In the genomic region with DNA sequence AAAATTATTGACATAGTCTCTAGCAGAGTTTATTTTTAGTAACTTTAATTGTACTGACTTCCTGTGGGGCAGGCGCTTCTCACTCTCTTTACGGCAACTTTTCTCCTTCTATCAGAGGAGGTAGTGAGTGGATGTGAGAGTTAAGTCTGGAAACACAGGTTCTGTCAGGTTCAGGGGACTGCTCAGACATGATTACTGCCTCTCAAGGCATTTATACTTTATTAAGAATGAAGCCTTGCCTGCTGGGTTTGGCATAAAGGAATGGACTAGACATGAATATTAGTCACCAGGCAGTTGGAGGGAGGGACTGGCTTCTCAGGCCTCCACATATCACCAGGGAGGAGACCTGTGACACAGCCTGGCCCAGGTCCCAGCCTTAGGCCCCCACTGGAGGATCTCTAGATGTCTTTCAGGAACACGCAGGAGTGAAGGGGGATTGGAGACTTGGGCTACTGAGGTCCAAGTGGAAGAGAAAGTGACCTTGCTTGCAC, we compare ENCODE assay signal across 9 mouse cellular contexts. TPM values are rescaled to one million over a fixed set of nuclear protein-coding genes. Genes with fewer than 3 reads are reported as not detected.
DNase-seq lines count a peak whose midpoint lies in the region; ATAC-seq and TF ChIP-seq lines count a peak whose summit lies in the region.
"Had no signal": no experiment of that assay in that cellular context is flagged by ENCODE, and none has a peak within 500 bp of the region (broad histone marks: within the 10 kb centered on the region; RNA-seq: fewer than 3 reads in every experiment).

No protein-coding gene starts in this region.

- peaks cover 21% of the 10 kb centered on the region for H3K4me1 ChIP-seq in forebrain, embryonic 15.5 days
- H3K4me1 ChIP-seq in forebrain, embryonic 11.5 days (replicated peaks; ENCODE audit: control insufficient read depth, insufficient read depth, low read length), result peaks cover 3% of the 10 kb centered on the region; the same call in 1 of the 2 replicates
- H3K4me1 ChIP-seq in midbrain, embryonic 10.5 days, result peaks cover 21% of the 10 kb centered on the region
- H3K4me1 ChIP-seq in midbrain, embryonic 15.5 days, result peaks cover 20% of the 10 kb centered on the region
- H3K4me1 ChIP-seq in embryonic fibroblast, embryonic 13.5 days (ENCODE audit: control insufficient read depth, insufficient read depth, low read length), result peaks cover 15% of the 10 kb centered on the region
- H3K4me1 ChIP-seq in neural tube, embryonic 13.5 days (replicated peaks), result peaks cover 41% of the 10 kb centered on the region

- no peak for TF ChIP-seq CTCF in embryonic fibroblast, embryonic 13.5 days (IDR thresholded peaks at IDR 0.05; ENCODE audit: borderline replicate concordance, insufficient read depth, low read length)

- TF ChIP-seq POLR2A in embryonic fibroblast, embryonic 13.5 days (IDR thresholded peaks at IDR 0.05; ENCODE audit: low read depth, low read length), result no peak

- no peak overlapping the region for H3K9ac ChIP-seq in forebrain, embryonic 15.5 days (replicated peaks)
- no peak overlapping the region for H3K9ac ChIP-seq in forebrain, embryonic 11.5 days (ENCODE audit: low read length)
- no peak overlapping the region for H3K9ac ChIP-seq in midbrain, embryonic 15.5 days
- H3K9ac ChIP-seq in neural tube, embryonic 13.5 days, result no peak overlapping the region

- H3K27me3 ChIP-seq in forebrain, embryonic 15.5 days, result no peaks in the 10 kb centered on the region
- H3K27me3 ChIP-seq in forebrain, embryonic 11.5 days (ENCODE audit: control insufficient read depth, insufficient read depth, low read length), result no peaks in the 10 kb centered on the region
- H3K27me3 ChIP-seq in midbrain, embryonic 10.5 days (ENCODE audit: low read depth, poor library complexity, severe bottlenecking), result no peaks in the 10 kb centered on the region
- no peaks in the 10 kb centered on the region for H3K27me3 ChIP-seq in midbrain, embryonic 15.5 days (replicated peaks)
- no peaks in the 10 kb centered on the region for H3K27me3 ChIP-seq in neural tube, embryonic 13.5 days

- no peaks in the 10 kb centered on the region for H3K36me3 ChIP-seq in forebrain, embryonic 15.5 days
- no peaks in the 10 kb centered on the region for H3K36me3 ChIP-seq in forebrain, embryonic 11.5 days (ENCODE audit: control insufficient read depth, insufficient read depth, low read length)
- H3K36me3 ChIP-seq in midbrain, embryonic 10.5 days, result no peaks in the 10 kb centered on the region
- no peaks in the 10 kb centered on the region for H3K36me3 ChIP-seq in midbrain, embryonic 15.5 days (replicated peaks)
- no peaks in the 10 kb centered on the region for H3K36me3 ChIP-seq in neural tube, embryonic 13.5 days

- ATAC-seq in forebrain, embryonic 15.5 days (replicated peaks), result no peak
- ATAC-seq in forebrain, embryonic 11.5 days (replicated peaks; ENCODE audit: low FRiP score), result no peak
- no peak for ATAC-seq in midbrain, embryonic 15.5 days (replicated peaks)
- no peak for ATAC-seq in neural tube, embryonic 13.5 days (ENCODE audit: low read depth)

- no peak for DNase-seq in forebrain, embryonic 11.5 days (ENCODE audit: low spot score)
- DNase-seq in midbrain, embryonic 10.5 days (ENCODE audit: low spot score), result no peak
- DNase-seq in layer of hippocampus, adult 18-20 months (ENCODE audit: low spot score in 2 of 2), result no peak
- no peak for DNase-seq in thymus, postnatal 25 days
- DNase-seq: lung, postnatal 14 days had no signal

- 78% methylated on average over 3 of the region's 3 CpGs for WGBS in forebrain, embryonic 15.5 days
- WGBS in forebrain, embryonic 11.5 days, result 79% methylated on average over 3 of the region's 3 CpGs
- WGBS in midbrain, embryonic 10.5 days, result 81% methylated on average over 3 of the region's 3 CpGs
- 82% methylated on average over 3 of the region's 3 CpGs for WGBS in midbrain, embryonic 15.5 days
- 76% methylated on average over 3 of the region's 3 CpGs for WGBS in neural tube, embryonic 13.5 days

- no peak overlapping the region for H3K4me2 ChIP-seq in forebrain, embryonic 15.5 days (replicated peaks)
- no peak overlapping the region for H3K4me2 ChIP-seq in forebrain, embryonic 11.5 days (ENCODE audit: low read depth, low read length, severe bottlenecking)
- H3K4me2 ChIP-seq in midbrain, embryonic 15.5 days, result no peak overlapping the region
- H3K4me2 ChIP-seq in neural tube, embryonic 13.5 days, result no peak overlapping the region

- no peak overlapping the region for H3K4me3 ChIP-seq in forebrain, embryonic 15.5 days
- no peak overlapping the region for H3K4me3 ChIP-seq in forebrain, embryonic 11.5 days (ENCODE audit: low read depth, low read length)
- H3K4me3 ChIP-seq in midbrain, embryonic 10.5 days, result no peak overlapping the region
- H3K4me3 ChIP-seq in midbrain, embryonic 15.5 days, result no peak overlapping the region
- H3K4me3 ChIP-seq in embryonic fibroblast, embryonic 13.5 days (ENCODE audit: insufficient read depth, low read length), result no peak overlapping the region
- H3K4me3 ChIP-seq in neural tube, embryonic 13.5 days, result no peak overlapping the region

- no peaks in the 10 kb centered on the region for H3K9me3 ChIP-seq in forebrain, embryonic 15.5 days
- H3K9me3 ChIP-seq in forebrain, embryonic 11.5 days (ENCODE audit: control insufficient read depth, low read length), result no peaks in the 10 kb centered on the region
- no peaks in the 10 kb centered on the region for H3K9me3 ChIP-seq in midbrain, embryonic 10.5 days (replicated peaks)
- H3K9me3 ChIP-seq in midbrain, embryonic 15.5 days, result no peaks in the 10 kb centered on the region
- no peaks in the 10 kb centered on the region for H3K9me3 ChIP-seq in neural tube, embryonic 13.5 days

- H3K27ac ChIP-seq in forebrain, embryonic 15.5 days (replicated peaks), result peak overlapping the region; percentile 84
- no peak overlapping the region for H3K27ac ChIP-seq in forebrain, embryonic 11.5 days (ENCODE audit: low read depth, low read length)
- H3K27ac ChIP-seq in midbrain, embryonic 10.5 days (replicated peaks), result 0 out of 2 replicates have a peak overlapping the region, but pooled peaks have one; percentile 33
- no peak overlapping the region for H3K27ac ChIP-seq in midbrain, embryonic 15.5 days
- H3K27ac ChIP-seq in embryonic fibroblast, embryonic 13.5 days (ENCODE audit: insufficient read depth, low read length), result peak overlapping the region; percentile 89
- peak overlapping the region; percentile 52; the same call in 1 of the 2 replicates for H3K27ac ChIP-seq in neural tube, embryonic 13.5 days (replicated peaks)

RNA-seq across cellular contexts. Expression of gene Tmem178, which starts 58.2 kb away (rescaled TPM):
- 43.7 and 46.3 TPM in 2 replicates for polyA plus RNA-seq in forebrain, embryonic 15.5 days (2015; fragmentation: Nextera tagmentation; extraction: Ambion mirVana)
- 13.6 and 14.7 TPM in 2 replicates for polyA plus RNA-seq in forebrain, embryonic 11.5 days (2014; fragmentation: Nextera tagmentation; extraction: Ambion mirVana)
- polyA plus RNA-seq in midbrain, embryonic 10.5 days (2016; fragmentation: Nextera tagmentation; extraction: Ambion mirVana), result 6.4 and 8.6 TPM in 2 replicates
- 23.5 and 24.7 TPM in 2 replicates for polyA plus RNA-seq in midbrain, embryonic 15.5 days (2015; fragmentation: Nextera tagmentation; extraction: Ambion mirVana)
- 5.6 and 18.9 TPM in 2 replicates for polyA plus RNA-seq in embryonic fibroblast, embryonic 13.5 days (2011; ENCODE audit: insufficient read length, low read depth, missing spikeins)
- polyA plus RNA-seq in neural tube, embryonic 13.5 days (2015; fragmentation: Nextera tagmentation; extraction: Ambion mirVana), result 36.5 and 41.6 TPM in 2 replicates
- total RNA-seq in layer of hippocampus, adult 18-20 months (2021), result 100 to 1,000 TPM; 103 to 106 TPM

Comparison
In these comparisons a context has a peak if more than half of its experiments do, and no peak if none do; other contexts are left out.
1. H3K27ac ChIP-seq: peak in forebrain, embryonic 15.5 days (single experiment), midbrain, embryonic 10.5 days (single experiment), embryonic fibroblast, embryonic 13.5 days (single experiment) and neural tube, embryonic 13.5 days (single experiment); none in forebrain, embryonic 11.5 days (single experiment) and midbrain, embryonic 15.5 days (single experiment).